Mouse (Mus musculus) forebrain, embryonic 11.5 days (tissue): ENCODE data around the gene Ntng2. TPM values are rescaled to one million over a fixed set of nuclear protein-coding genes. Genes with fewer than 3 reads are reported as not detected.

ENCODE experiments used
- ATAC-seq: fragments of 200-750 bp; cut with Nextera tagmentation; replicated peaks from 2 replicates; pipeline ENCODE4 v1.8.0; 2017; ENCODE audit warnings: moderate TSS enrichment; ENCODE audit not compliant: low FRiP score
- DNase-seq: peaks from one replicate; pipeline ENCODE4 v3.0.0-alpha.2; 2017; ENCODE audit warnings: low spot score
- H3K27ac ChIP-seq: fragments of 300-500 bp; sonication (generic); 2 replicates; pipeline ENCODE4 v1.5.1; 2014; ENCODE audit warnings: low read depth, low read length
- H3K27me3 ChIP-seq: fragments of 300-500 bp; sonication (generic); 2 replicates; pipeline ENCODE4 v1.6.1; 2014; ENCODE audit warnings: mild to moderate bottlenecking, low read length, mixed read lengths; ENCODE audit not compliant: control insufficient read depth, insufficient read depth
- H3K36me3 ChIP-seq: fragments of 300-500 bp; sonication (generic); 2 replicates; pipeline ENCODE4 v1.6.1; 2014; ENCODE audit warnings: mild to moderate bottlenecking, low read length, moderate library complexity, mixed read lengths; ENCODE audit not compliant: control insufficient read depth, insufficient read depth
- H3K4me1 ChIP-seq: fragments of 300-500 bp; sonication (generic); replicated peaks from 2 replicates; pipeline ENCODE4 v1.6.1; 2014; ENCODE audit warnings: low read length, mixed read lengths; ENCODE audit not compliant: control insufficient read depth, insufficient read depth
- H3K4me2 ChIP-seq: fragments of 300-500 bp; sonication (generic); 2 replicates; pipeline ENCODE4 v1.6.1; 2014; ENCODE audit warnings: low read depth, mild to moderate bottlenecking, low read length, moderate library complexity, mixed read lengths; ENCODE audit not compliant: severe bottlenecking
- H3K4me3 ChIP-seq: fragments of 300-500 bp; sonication (generic); 2 replicates; pipeline ENCODE4 v1.5.1; 2014; ENCODE audit warnings: low read depth, low read length
- H3K9ac ChIP-seq: fragments of 300-500 bp; sonication (generic); 2 replicates; pipeline ENCODE4 v1.6.1; 2014; ENCODE audit warnings: low read length
- H3K9me3 ChIP-seq: fragments of 300-500 bp; sonication (generic); 2 replicates; pipeline ENCODE4 v1.6.1; 2016; ENCODE audit warnings: low read length, mixed read lengths; ENCODE audit not compliant: control insufficient read depth
- WGBS: fragments of 180-500 bp; shearing (Covaris S2); extraction: QIAGEN DNeasy Blood & Tissue Kit; methylation state at CpG from one replicate; pipeline ENCODE4 v1.1.7; 2014; 5-methylcytosine and 5-hydroxymethylcytosine counted together
- polyA plus RNA-seq: library from polyadenylated mRNA; unstranded; fragments of >200 nt; fragmentation: Nextera tagmentation; extraction: Ambion mirVana; gene quantifications from 2 replicates; pipeline ENCODE4 v1.2.1, GENCODE M21; 2014

Ntng2 gene
- 1.6 and 2.4 TPM in 2 replicates for polyA plus RNA-seq

DNA sequence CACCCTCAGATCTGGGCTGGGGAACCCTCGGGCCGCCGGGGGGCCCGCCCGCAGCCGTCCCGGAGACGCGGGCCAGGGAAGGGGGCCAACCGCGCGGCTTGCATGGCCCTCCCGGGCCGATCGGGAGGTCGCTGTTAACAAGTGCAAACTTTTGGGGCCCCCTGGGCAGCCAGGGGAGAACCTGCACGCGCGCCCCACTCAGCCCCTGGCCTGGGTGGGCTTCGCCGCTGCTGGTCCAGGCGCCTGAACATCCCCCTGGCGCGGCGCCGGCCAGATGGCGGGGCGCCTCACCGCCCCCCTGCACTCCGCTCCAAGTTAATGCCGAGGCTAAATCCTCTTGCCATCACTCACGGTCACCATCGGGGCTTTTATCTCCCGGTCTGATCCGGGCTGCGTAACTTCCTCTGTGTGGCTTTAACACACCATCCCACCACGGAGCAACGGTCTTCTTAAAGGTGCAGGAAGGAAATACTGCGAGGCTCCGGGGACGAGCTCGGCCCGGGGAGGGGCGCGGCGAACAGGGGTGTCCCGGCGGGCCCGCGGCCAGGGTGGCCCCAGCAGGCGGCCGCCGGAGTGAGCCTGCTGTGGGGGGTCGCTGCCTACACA lies at the start of gene Ntng2:
TSS of gene Ntng2 (minus strand) at position 407 of the 606 bp plus-strand sequence.
- H3K4me2 ChIP-seq, result peak within 1 kb of the TSS; percentile 99
- ATAC-seq, result peak; percentile 60
- peak within 1 kb of the TSS; percentile 60 for H3K4me3 ChIP-seq
- H3K27ac ChIP-seq, result no peak within 1 kb of the TSS
- H3K27me3 ChIP-seq, result peaks cover 57% of the 10 kb centered on the region
- peaks cover 33% of the 10 kb centered on the region for H3K4me1 ChIP-seq
- no peaks in the 10 kb centered on the region for H3K9me3 ChIP-seq
- DNase-seq, result peak; percentile 79
- H3K36me3 ChIP-seq, result no peaks in the 10 kb centered on the region
- peak within 1 kb of the TSS; percentile 65 for H3K9ac ChIP-seq
- WGBS, result under 1% methylated on average over 54 of the region's 54 CpGs

DNA sequence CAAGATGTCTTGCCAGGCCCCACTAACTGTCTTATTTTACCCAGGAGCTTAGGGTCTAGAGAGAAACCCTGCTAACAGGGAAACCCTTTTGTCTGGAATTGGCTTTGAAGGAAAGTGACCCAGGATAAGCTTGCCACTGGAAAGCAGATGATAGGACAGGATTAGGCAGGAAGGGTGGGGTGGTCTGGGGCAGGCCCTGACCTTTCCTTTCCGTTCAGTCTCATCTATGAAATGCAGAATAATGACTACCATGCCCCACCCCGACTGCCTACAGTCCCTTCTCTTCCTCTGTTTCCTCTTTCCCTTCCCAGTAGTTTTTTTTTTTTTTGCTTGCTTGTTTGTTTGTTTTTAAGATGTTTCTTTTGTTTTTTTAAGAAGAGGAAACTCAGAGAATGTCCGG lies 42.8 kb upstream of the Ntng2 start:
- Histone ChIP-seq H3K4me3 (no peak overlapping the region), H3K27me3 (no peaks in the 10 kb centered on the region), H3K9ac (no peak overlapping the region), H3K4me2 (no peak overlapping the region), H3K27ac (no peak overlapping the region), H3K4me1 (no peaks in the 10 kb centered on the region), H3K9me3 (peaks cover 4% of the 10 kb centered on the region; the same call in 1 of the 2 replicates), H3K36me3 (no peaks in the 10 kb centered on the region)
- ATAC-seq (no peak), DNase-seq (no peak)
- 58% methylated on average over 3 of the region's 3 CpGs for WGBS

DNA sequence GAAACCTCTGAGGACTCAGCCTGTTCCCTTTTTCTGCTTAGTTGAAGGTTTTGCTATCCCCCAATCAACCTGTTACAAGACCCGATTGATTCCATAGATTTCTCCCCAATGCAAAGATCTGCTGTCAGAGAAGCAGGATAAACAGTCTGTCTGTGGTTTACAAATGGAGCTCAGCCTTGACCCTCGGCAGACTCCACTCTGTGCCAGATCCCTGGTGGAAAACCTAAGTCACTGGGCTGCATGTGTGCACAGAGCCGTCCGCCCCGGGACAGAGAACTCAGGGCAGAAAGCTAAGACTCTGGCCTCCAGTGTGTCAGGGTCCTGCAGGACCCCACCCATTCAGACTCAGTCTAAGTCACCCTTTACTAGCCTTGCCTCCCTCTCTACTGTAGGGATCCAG lies 34.8 kb upstream of the Ntng2 start:
- no peak overlapping the region for H3K27ac ChIP-seq
- no peaks in the 10 kb centered on the region for H3K27me3 ChIP-seq
- no peaks in the 10 kb centered on the region for H3K36me3 ChIP-seq
- no peak overlapping the region for H3K4me2 ChIP-seq
- 84% methylated on average over 5 of the region's 5 CpGs for WGBS
- ATAC-seq, result no peak
- DNase-seq, result no peak
- H3K4me1 ChIP-seq, result no peaks in the 10 kb centered on the region
- no peak overlapping the region for H3K4me3 ChIP-seq
- H3K9ac ChIP-seq, result no peak overlapping the region
- no peaks in the 10 kb centered on the region for H3K9me3 ChIP-seq

DNA sequence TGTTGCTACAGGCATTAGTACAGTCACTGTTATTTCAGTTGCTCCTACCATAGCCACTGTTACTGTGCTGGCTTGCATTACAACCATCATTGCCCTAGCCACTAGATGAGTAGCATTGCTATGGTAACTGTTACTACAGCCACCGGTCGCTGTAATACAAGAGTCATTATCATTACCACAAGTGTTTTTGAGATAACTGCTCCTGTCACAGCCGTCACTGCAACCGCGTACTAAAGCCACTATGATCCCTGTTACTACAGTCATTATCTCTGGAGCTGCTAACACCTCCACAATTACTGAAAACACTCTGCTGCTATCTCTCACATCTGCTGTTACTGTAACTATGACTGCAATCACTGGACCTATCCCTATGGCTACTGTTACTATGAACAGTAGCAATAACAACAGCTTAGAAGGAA lies 24.9 kb upstream of the Ntng2 start:
- H3K27me3 ChIP-seq, result no peaks in the 10 kb centered on the region
- H3K4me3 ChIP-seq, result no peak overlapping the region
- no peak for DNase-seq
- H3K36me3 ChIP-seq, result no peaks in the 10 kb centered on the region
- H3K9ac ChIP-seq, result no peak overlapping the region
- ATAC-seq, result no peak
- no peak overlapping the region for H3K27ac ChIP-seq
- H3K9me3 ChIP-seq, result no peaks in the 10 kb centered on the region
- H3K4me2 ChIP-seq, result no peak overlapping the region
- no peaks in the 10 kb centered on the region for H3K4me1 ChIP-seq
- WGBS, result 74% methylated on average over 5 of the region's 5 CpGs

DNA sequence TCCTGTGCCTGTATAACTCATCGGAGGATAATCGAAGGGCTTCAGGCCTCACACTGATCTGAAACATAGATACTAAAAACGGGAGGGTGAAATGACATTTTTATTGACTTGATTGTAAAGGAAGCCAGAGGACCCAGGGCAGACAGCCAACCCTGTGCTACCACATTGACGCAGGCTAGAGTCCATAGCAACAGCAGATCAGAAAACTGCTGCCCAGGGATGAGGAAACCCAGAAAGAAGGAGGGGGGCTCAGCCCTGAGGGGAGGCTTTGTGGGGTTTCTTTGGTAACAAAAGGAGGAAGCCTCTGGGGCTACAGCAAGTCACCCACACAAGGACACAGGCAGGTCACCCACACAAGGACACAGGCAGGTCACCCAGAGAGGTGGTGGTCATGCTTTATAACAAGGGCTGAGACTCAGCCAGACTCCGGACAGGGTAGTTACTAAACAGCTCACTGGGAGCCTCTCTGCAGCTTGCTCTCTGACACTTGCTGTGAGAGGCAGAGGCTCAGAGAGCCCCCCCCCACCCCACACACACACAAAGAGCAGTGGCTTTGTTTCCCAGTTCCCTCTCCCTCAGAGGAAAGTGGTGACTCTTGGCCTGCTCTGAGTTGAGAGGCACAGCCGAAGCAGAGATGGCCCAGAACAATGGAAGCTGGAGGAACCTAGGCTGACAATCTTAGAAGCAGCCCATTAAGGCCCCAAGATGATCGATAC lies 19.2 kb upstream of the Ntng2 start:
- no peak overlapping the region for H3K9ac ChIP-seq
- ATAC-seq (no peak), DNase-seq (no peak)

DNA sequence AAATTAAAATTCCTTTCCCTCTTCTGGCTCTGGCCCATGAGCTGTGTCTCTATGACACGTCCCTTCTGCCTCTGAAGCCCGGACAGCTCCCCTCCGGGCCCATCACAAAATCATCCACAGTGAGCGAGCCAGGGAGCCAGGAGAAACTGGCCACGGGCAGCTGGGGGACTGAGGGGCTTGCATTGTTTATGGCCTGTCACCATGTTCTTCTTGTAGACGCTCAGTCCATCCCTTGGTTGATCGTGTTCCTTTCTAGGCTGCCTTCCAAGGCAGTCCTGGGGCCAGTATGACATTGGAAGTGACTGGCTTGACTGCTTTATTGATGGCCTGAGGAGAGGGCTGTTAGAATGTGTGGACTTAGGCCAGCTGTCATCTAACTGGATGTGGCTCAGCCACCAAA lies 18.3 kb upstream of the Ntng2 start:
- no peaks in the 10 kb centered on the region for H3K36me3 ChIP-seq
- no peaks in the 10 kb centered on the region for H3K27me3 ChIP-seq
- WGBS, result 84% methylated on average over 7 of the region's 7 CpGs
- no peak overlapping the region for H3K9ac ChIP-seq
- no peak overlapping the region for H3K4me2 ChIP-seq
- no peaks in the 10 kb centered on the region for H3K9me3 ChIP-seq
- no peak overlapping the region for H3K27ac ChIP-seq
- peaks cover 4% of the 10 kb centered on the region; the same call in 1 of the 2 replicates for H3K4me1 ChIP-seq
- no peak overlapping the region for H3K4me3 ChIP-seq
- DNase-seq (no peak), ATAC-seq (no peak)

More for the DNA sequence above, 19.2 kb upstream of the Ntng2 start:
- WGBS, result 56% methylated on average over 7 of the region's 7 CpGs
- Histone ChIP-seq H3K36me3 (no peaks in the 10 kb centered on the region), H3K9me3 (no peaks in the 10 kb centered on the region), H3K27ac (no peak overlapping the region), H3K4me3 (no peak overlapping the region), H3K27me3 (no peaks in the 10 kb centered on the region), H3K4me2 (no peak overlapping the region), H3K4me1 (peaks cover 1% of the 10 kb centered on the region; the same call in 1 of the 2 replicates)

DNA sequence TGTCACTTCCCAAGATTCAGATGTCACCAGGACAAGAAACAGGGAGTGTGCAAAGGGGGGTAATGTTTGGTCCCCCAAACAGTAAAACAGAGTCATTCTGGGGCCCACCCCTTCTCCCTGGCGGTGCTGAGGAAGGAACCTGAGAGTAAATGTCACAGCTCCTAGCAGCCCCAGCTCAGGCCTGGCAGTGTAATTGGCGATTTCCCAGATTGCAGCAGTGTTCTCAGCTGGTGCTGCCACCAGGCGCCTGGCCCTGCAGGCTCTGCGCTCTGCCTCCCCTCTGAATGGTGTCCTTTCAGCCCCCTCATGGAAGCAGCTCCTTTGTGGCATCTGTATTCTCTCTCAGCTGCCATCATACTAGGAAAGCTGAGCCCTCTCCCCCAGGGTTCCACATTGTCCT lies 14.0 kb upstream of the Ntng2 start:
- H3K4me2 ChIP-seq, result no peak overlapping the region
- no peak overlapping the region; the same call in 1 of the 2 replicates for H3K9ac ChIP-seq
- DNase-seq, result no peak
- no peaks in the 10 kb centered on the region for H3K9me3 ChIP-seq
- peaks cover 4% of the 10 kb centered on the region; the same call in 1 of the 2 replicates for H3K4me1 ChIP-seq
- no peak for ATAC-seq
- 23% methylated on average over 4 of the region's 4 CpGs for WGBS
- H3K36me3 ChIP-seq, result no peaks in the 10 kb centered on the region
- no peak overlapping the region for H3K4me3 ChIP-seq
- H3K27ac ChIP-seq, result no peak overlapping the region; the same call in 1 of the 2 replicates
- no peaks in the 10 kb centered on the region for H3K27me3 ChIP-seq

DNA sequence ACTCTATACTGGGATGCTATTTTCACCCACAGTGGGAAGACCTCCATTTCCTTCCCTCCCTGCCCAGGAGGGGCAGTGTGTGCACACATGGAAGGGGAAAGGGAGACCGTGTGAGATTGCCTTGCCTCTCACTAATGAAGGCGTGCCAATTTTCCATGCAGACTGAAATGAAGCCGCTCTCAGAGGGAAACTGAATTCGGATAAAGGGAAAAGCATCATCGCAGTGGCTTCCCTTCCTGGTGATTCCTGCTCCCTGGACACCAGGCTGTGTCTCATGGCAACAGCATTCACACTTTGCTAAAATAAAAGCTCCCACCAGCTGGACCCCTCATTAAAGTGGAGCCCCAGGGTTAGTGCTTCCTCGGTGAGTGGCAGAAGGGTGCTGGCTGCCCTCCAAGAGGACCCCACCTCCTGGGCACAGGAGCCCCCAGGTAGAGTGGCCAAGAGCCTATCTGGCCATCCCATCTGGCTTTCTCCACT lies 9.7 kb upstream of the Ntng2 start:
- Histone ChIP-seq H3K4me1 (peaks cover 4% of the 10 kb centered on the region; the same call in 1 of the 2 replicates), H3K9ac (no peak overlapping the region), H3K36me3 (no peaks in the 10 kb centered on the region), H3K9me3 (no peaks in the 10 kb centered on the region), H3K27me3 (no peaks in the 10 kb centered on the region), H3K4me2 (no peak overlapping the region), H3K4me3 (no peak overlapping the region), H3K27ac (peak overlapping the region; percentile 7; the same call in 1 of the 2 replicates)
- DNase-seq (no peak), ATAC-seq (no peak)
- WGBS, result 68% methylated on average over 6 of the region's 6 CpGs
